Mouse (Mus musculus) forelimb bud, embryonic 11.5 days (tissue): ENCODE measurements around the gene Rpl18a.

ENCODE experiments used
- DNase-seq: peaks from one replicate; pipeline ENCODE4 v3.0.0-alpha.2; 2012; ENCODE audit warnings: low read depth, low spot score

Rpl18a gene

GRCm38 (mm10) chr8:70897021-70897680 is at the start of gene Rpl18a:
TSS of gene Rpl18a (minus strand) at chr8:70897412.
- DNase-seq = peak; percentile 98

- DNase-seq = no peak
Measured at GRCm38 (mm10) chr8:70943187-70943586, 46.0 kb upstream of the Rpl18a start.

GRCm38 (mm10) chr8:70941478-70941877 is 44.3 kb upstream of the Rpl18a start:
- DNase-seq = no peak

- DNase-seq = no peak
Measured at GRCm38 (mm10) chr8:70937200-70937599, 40.0 kb upstream of the Rpl18a start.

- DNase-seq = no peak
Measured at GRCm38 (mm10) chr8:70934786-70935185, 37.6 kb upstream of the Rpl18a start.

GRCm38 (mm10) chr8:70933036-70933435 is 35.8 kb upstream of the Rpl18a start:
- DNase-seq = no peak

- no peak for DNase-seq
Measured at GRCm38 (mm10) chr8:70931731-70932130, 34.5 kb upstream of the Rpl18a start.

GRCm38 (mm10) chr8:70928778-70929322 is 31.6 kb upstream of the Rpl18a start:
- no peak for DNase-seq

GRCm38 (mm10) chr8:70928096-70928495 is 30.9 kb upstream of the Rpl18a start:
- DNase-seq = no peak

- no peak for DNase-seq
Measured at GRCm38 (mm10) chr8:70926396-70926795, 29.2 kb upstream of the Rpl18a start.

GRCm38 (mm10) chr8:70925754-70926153 is 28.5 kb upstream of the Rpl18a start:
- DNase-seq = no peak

GRCm38 (mm10) chr8:70924151-70924550 is 26.9 kb upstream of the Rpl18a start:
- no peak for DNase-seq

- DNase-seq = no peak
Measured at GRCm38 (mm10) chr8:70920049-70920922, 23.1 kb upstream of the Rpl18a start.

GRCm38 (mm10) chr8:70914704-70915103 is 17.5 kb upstream of the Rpl18a start:
- DNase-seq = no peak

- no peak for DNase-seq
Measured at GRCm38 (mm10) chr8:70913523-70913922, 16.3 kb upstream of the Rpl18a start.

- DNase-seq = no peak
Measured at GRCm38 (mm10) chr8:70912955-70913354, 15.7 kb upstream of the Rpl18a start.

- no peak for DNase-seq
Measured at GRCm38 (mm10) chr8:70911596-70911995, 14.4 kb upstream of the Rpl18a start.

- no peak for DNase-seq
Measured at GRCm38 (mm10) chr8:70907518-70907917, 10.3 kb upstream of the Rpl18a start.

- peak; percentile 86 for DNase-seq
Measured at GRCm38 (mm10) chr8:70905831-70906736, 8.9 kb upstream of the Rpl18a start, which contains the start of gene Map1s. TSS of gene Map1s (plus strand) at chr8:70905932.

- DNase-seq = no peak
Measured at GRCm38 (mm10) chr8:70905463-70905830, 8.2 kb upstream of the Rpl18a start.

GRCm38 (mm10) chr8:70904532-70904931 is 7.3 kb upstream of the Rpl18a start:
- DNase-seq = no peak

- DNase-seq = no peak
Measured at GRCm38 (mm10) chr8:70903582-70903981, 6.4 kb upstream of the Rpl18a start.
